Mouse (Mus musculus) lung, embryonic 15.5 days (tissue): ENCODE measurements around the gene Asna1. TPM values are rescaled to one million over a fixed set of nuclear protein-coding genes. Genes with fewer than 3 reads are reported as not detected.

Source experiments
- ATAC-seq: fragments of 200-750 bp; cut with Nextera tagmentation; 2 replicates; pipeline ENCODE4 v1.8.0; 2017; ENCODE audit warnings: moderate number of reproducible peaks, borderline replicate concordance; ENCODE audit not compliant: low FRiP score, low TSS enrichment; ENCODE audit errors: extremely low read depth
- H3K27ac ChIP-seq: fragments of 300-500 bp; sonication (generic); 2 replicates; pipeline ENCODE4 v1.5.1; 2015; ENCODE audit warnings: moderate library complexity, mild to moderate bottlenecking, inconsistent platforms
- H3K27me3 ChIP-seq: fragments of 300-500 bp; sonication (generic); 2 replicates; pipeline ENCODE4 v1.6.1; 2015; ENCODE audit warnings: inconsistent platforms
- H3K36me3 ChIP-seq: fragments of 300-500 bp; sonication (generic); 2 replicates; pipeline ENCODE4 v1.6.1; 2015; ENCODE audit warnings: inconsistent platforms
- H3K4me1 ChIP-seq: fragments of 300-500 bp; sonication (generic); 2 replicates; pipeline ENCODE4 v1.6.1; 2015; ENCODE audit warnings: inconsistent platforms
- H3K4me2 ChIP-seq: fragments of 300-500 bp; sonication (generic); 2 replicates; pipeline ENCODE4 v1.6.1; 2015; ENCODE audit warnings: inconsistent platforms, mild to moderate bottlenecking, moderate library complexity
- H3K4me3 ChIP-seq: fragments of 300-500 bp; sonication (generic); 2 replicates; pipeline ENCODE4 v1.5.1; 2015; ENCODE audit warnings: mild to moderate bottlenecking, inconsistent platforms
- H3K9ac ChIP-seq: fragments of 300-500 bp; sonication (generic); 2 replicates; pipeline ENCODE4 v1.6.1; 2015; ENCODE audit warnings: inconsistent platforms
- H3K9me3 ChIP-seq: fragments of 300-500 bp; sonication (generic); 2 replicates; pipeline ENCODE4 v1.6.1; 2016; ENCODE audit warnings: inconsistent platforms
- WGBS: fragments of 180-500 bp; shearing (Covaris S2); methylation state at CpG from one replicate; pipeline ENCODE4 v1.1.7; 2015; 5-methylcytosine and 5-hydroxymethylcytosine counted together
- polyA plus RNA-seq: library from polyadenylated mRNA; unstranded; fragments of >200 nt; fragmentation: Nextera tagmentation; extraction: Ambion mirVana; gene quantifications from 2 replicates; pipeline ENCODE4 v1.2.1, GENCODE M21; 2015

Asna1 gene
- polyA plus RNA-seq, 1 experiment from 2014 or later = 124 TPM

- Histone ChIP-seq H3K9ac (no peak overlapping the region), H3K36me3 (no peaks in the 10 kb centered on the region), H3K27me3 (peaks cover 69% of the 10 kb centered on the region), H3K9me3 (no peaks in the 10 kb centered on the region), H3K4me3 (no peak overlapping the region), H3K4me2 (no peak overlapping the region), H3K4me1 (peaks cover 5% of the 10 kb centered on the region), H3K27ac (no peak overlapping the region)
- WGBS = 11% methylated on average over 28 of the region's 28 CpGs
- no peak for ATAC-seq
Observed at GRCm38 (mm10) chr8:85011242-85011641, 13.8 kb downstream of the Asna1 start.

GRCm38 (mm10) chr8:85007686-85008085, 17.4 kb downstream of the Asna1 start:
- no peaks in the 10 kb centered on the region for H3K4me1 ChIP-seq
- H3K4me3 ChIP-seq = no peak overlapping the region
- no peak overlapping the region for H3K9ac ChIP-seq
- no peak overlapping the region for H3K27ac ChIP-seq
- WGBS = 9% methylated on average over 25 of the region's 25 CpGs
- H3K36me3 ChIP-seq = no peaks in the 10 kb centered on the region
- H3K9me3 ChIP-seq = no peaks in the 10 kb centered on the region
- H3K27me3 ChIP-seq = peaks cover 46% of the 10 kb centered on the region
- H3K4me2 ChIP-seq = no peak overlapping the region
- ATAC-seq = no peak

- Histone ChIP-seq H3K36me3 (no peaks in the 10 kb centered on the region), H3K27ac (no peak overlapping the region), H3K9me3 (no peaks in the 10 kb centered on the region), H3K4me1 (peaks cover 3% of the 10 kb centered on the region), H3K9ac (no peak overlapping the region), H3K4me3 (no peak overlapping the region), H3K4me2 (no peak overlapping the region), H3K27me3 (0 out of 2 replicates have a peak, but pooled peaks cover 7% of the 10 kb centered on the region)
- 8% methylated on average over 19 of the region's 19 CpGs for WGBS
- ATAC-seq = peak; percentile 68
Observed at GRCm38 (mm10) chr8:84997649-84998295, 27.3 kb downstream of the Asna1 start.

- no peak overlapping the region for H3K4me3 ChIP-seq
- H3K4me1 ChIP-seq = peaks cover 3% of the 10 kb centered on the region
- H3K9me3 ChIP-seq = no peaks in the 10 kb centered on the region
- H3K36me3 ChIP-seq = no peaks in the 10 kb centered on the region
- no peak for ATAC-seq
- 80% methylated on average over 5 of the region's 5 CpGs for WGBS
- 0 out of 2 replicates have a peak, but pooled peaks cover 7% of the 10 kb centered on the region for H3K27me3 ChIP-seq
- H3K27ac ChIP-seq = no peak overlapping the region
- H3K4me2 ChIP-seq = no peak overlapping the region
- H3K9ac ChIP-seq = no peak overlapping the region
Observed at GRCm38 (mm10) chr8:84996978-84997377, 28.1 kb downstream of the Asna1 start.

DNA sequence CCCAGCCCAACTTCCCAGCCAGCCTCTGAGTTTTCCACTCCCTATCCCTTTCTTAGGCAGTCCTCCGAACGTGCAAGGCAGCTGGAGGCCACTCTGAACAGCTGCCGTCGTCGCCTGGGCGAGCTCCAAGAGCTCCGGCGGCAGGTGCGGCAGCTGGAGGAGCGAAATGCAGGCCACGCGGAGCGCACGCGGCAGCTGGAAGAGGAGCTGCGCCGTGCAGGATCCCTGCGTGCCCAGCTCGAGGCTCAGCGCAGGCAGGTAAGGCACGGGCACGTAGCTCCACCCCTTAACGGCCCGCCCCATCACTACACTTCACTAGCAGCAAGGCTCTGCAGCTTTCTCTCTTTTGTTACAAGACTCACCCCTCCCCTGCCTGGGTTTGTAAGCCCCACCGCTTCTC, 29.4 kb downstream of the Asna1 start:
- no peak overlapping the region for H3K4me3 ChIP-seq
- ATAC-seq = no peak
- H3K27ac ChIP-seq = no peak overlapping the region
- 0 out of 2 replicates have a peak, but pooled peaks cover 7% of the 10 kb centered on the region for H3K27me3 ChIP-seq
- peaks cover 11% of the 10 kb centered on the region for H3K4me1 ChIP-seq
- WGBS = 32% methylated on average over 25 of the region's 25 CpGs
- H3K4me2 ChIP-seq = no peak overlapping the region
- no peaks in the 10 kb centered on the region for H3K9me3 ChIP-seq
- H3K36me3 ChIP-seq = no peaks in the 10 kb centered on the region
- H3K9ac ChIP-seq = no peak overlapping the region

DNA sequence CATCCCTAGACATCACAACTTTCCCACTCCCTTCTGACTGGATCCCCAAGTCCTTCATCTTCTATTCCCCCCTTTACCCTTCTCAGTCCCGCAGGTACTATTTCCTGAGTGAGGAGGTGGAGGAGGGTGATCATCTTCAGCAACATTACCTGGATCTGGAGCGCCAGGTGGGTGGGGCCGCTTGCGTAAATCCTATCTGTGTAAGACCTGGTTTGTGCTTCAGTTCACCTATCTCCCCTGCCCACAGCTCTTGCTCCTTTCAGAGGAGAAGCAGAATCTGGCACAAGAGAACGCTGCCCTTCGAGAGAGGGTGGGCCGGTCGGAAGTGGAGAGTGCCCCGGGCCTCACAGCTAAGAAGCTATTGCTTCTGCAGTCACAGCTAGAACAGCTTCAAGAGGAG, 30.7 kb downstream of the Asna1 start:
- H3K4me2 ChIP-seq = no peak overlapping the region
- H3K36me3 ChIP-seq = no peaks in the 10 kb centered on the region
- H3K4me3 ChIP-seq = no peak overlapping the region
- H3K27ac ChIP-seq = no peak overlapping the region
- H3K4me1 ChIP-seq = peaks cover 15% of the 10 kb centered on the region
- WGBS = 89% methylated on average over 9 of the region's 9 CpGs
- H3K27me3 ChIP-seq = 0 out of 2 replicates have a peak, but pooled peaks cover 7% of the 10 kb centered on the region
- ATAC-seq = no peak
- H3K9me3 ChIP-seq = no peaks in the 10 kb centered on the region
- no peak overlapping the region for H3K9ac ChIP-seq

- H3K4me2 ChIP-seq = peak overlapping the region; percentile 85
- H3K9me3 ChIP-seq = no peaks in the 10 kb centered on the region
- peak; percentile 69 for ATAC-seq
- WGBS = 1% methylated on average over 15 of the region's 15 CpGs
- peak overlapping the region; percentile 53 for H3K4me3 ChIP-seq
- peaks cover 6% of the 10 kb centered on the region; the same call in 1 of the 2 replicates for H3K27me3 ChIP-seq
- H3K9ac ChIP-seq = peak overlapping the region; percentile 62
- peaks cover 25% of the 10 kb centered on the region for H3K4me1 ChIP-seq
- H3K27ac ChIP-seq = peak overlapping the region; percentile 83
- no peaks in the 10 kb centered on the region for H3K36me3 ChIP-seq
Observed at GRCm38 (mm10) chr8:84990836-84991235, 34.2 kb downstream of the Asna1 start.

DNA sequence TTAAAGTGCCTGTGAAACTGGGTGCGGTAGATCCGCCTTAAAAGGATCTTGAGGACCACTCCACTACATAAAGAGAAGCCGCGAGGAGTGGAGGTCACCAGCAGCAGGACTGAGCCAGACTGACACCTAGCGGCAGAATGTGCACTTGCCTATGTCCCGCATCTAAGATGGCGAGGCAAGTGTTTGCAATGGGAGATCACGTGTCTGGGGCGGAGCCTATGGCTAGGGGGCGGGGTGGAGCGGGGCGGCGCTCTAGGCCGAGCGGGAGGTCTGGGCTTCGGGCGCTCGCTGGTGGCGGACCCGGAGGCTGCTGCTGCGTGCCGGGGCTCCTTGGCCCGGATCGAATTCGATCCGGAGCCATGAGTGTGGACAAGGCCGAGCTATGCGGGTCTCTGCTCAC, 34.7 kb downstream of the Asna1 start, which contains the start of gene Hook2:
TSS of gene Hook2 (plus strand) at position 255 of the 400 bp plus-strand sequence.
- 1% methylated on average over 28 of the region's 28 CpGs for WGBS
- peak; percentile 87 for ATAC-seq
- H3K36me3 ChIP-seq = no peaks in the 10 kb centered on the region
- no peaks in the 10 kb centered on the region for H3K9me3 ChIP-seq
- H3K27ac ChIP-seq = peak within 1 kb of the TSS; percentile 83
- peaks cover 6% of the 10 kb centered on the region; the same call in 1 of the 2 replicates for H3K27me3 ChIP-seq
- peaks cover 30% of the 10 kb centered on the region for H3K4me1 ChIP-seq
- H3K4me2 ChIP-seq = peak within 1 kb of the TSS; percentile 85
- H3K9ac ChIP-seq = peak within 1 kb of the TSS; percentile 62
- peak within 1 kb of the TSS; percentile 53 for H3K4me3 ChIP-seq

GRCm38 (mm10) chr8:84989810-84990209, 35.3 kb downstream of the Asna1 start:
- peak overlapping the region; percentile 83 for H3K27ac ChIP-seq
- peaks cover 35% of the 10 kb centered on the region for H3K4me1 ChIP-seq
- H3K27me3 ChIP-seq = peaks cover 6% of the 10 kb centered on the region; the same call in 1 of the 2 replicates
- ATAC-seq = peak; percentile 60; the same call in 1 of the 2 replicates
- peak overlapping the region; percentile 59 for H3K9ac ChIP-seq
- no peaks in the 10 kb centered on the region for H3K9me3 ChIP-seq
- WGBS = under 1% methylated on average over 15 of the region's 15 CpGs
- H3K36me3 ChIP-seq = no peaks in the 10 kb centered on the region
- H3K4me3 ChIP-seq = peak overlapping the region; percentile 53
- peak overlapping the region; percentile 85 for H3K4me2 ChIP-seq

- Histone ChIP-seq H3K9ac (no peak overlapping the region; the same call in 1 of the 2 replicates), H3K27ac (peak overlapping the region; percentile 83), H3K4me1 (peaks cover 40% of the 10 kb centered on the region), H3K27me3 (peaks cover 4% of the 10 kb centered on the region; the same call in 1 of the 2 replicates), H3K36me3 (no peaks in the 10 kb centered on the region), H3K4me2 (peak overlapping the region; percentile 85), H3K9me3 (no peaks in the 10 kb centered on the region), H3K4me3 (peak overlapping the region; percentile 53)
- WGBS = 15% methylated on average over 15 of the region's 15 CpGs
- no peak for ATAC-seq
Observed at GRCm38 (mm10) chr8:84989311-84989731, 35.8 kb downstream of the Asna1 start.

DNA sequence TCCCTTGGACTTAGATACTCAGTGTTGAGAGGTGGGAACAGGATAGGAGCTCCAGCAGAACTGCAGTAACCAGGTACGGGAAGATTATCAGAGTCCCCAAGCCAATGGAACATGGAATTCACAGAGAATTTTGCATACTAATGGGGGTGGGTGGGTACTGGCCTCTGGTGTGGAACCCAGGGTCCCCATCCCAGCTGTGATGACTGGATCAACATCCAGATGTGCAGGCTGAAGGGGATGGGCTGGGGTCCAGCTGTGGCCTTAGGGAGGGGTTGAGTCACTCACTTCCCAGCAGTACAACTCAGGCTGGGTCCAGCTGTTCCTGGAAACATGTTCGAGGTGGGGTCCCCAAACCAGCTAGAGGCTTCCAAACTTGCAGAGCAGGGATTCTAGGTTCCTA, 37.2 kb downstream of the Asna1 start:
- WGBS = 55% methylated on average over 2 of the region's 2 CpGs
- H3K9me3 ChIP-seq = no peaks in the 10 kb centered on the region
- peaks cover 3% of the 10 kb centered on the region; the same call in 1 of the 2 replicates for H3K27me3 ChIP-seq
- no peak overlapping the region for H3K4me2 ChIP-seq
- no peak overlapping the region for H3K9ac ChIP-seq
- no peak overlapping the region for H3K27ac ChIP-seq
- ATAC-seq = no peak
- no peak overlapping the region for H3K4me3 ChIP-seq
- peaks cover 47% of the 10 kb centered on the region for H3K4me1 ChIP-seq
- no peaks in the 10 kb centered on the region for H3K36me3 ChIP-seq

GRCm38 (mm10) chr8:84987388-84987787, 37.7 kb downstream of the Asna1 start:
- 69% methylated on average over 5 of the region's 5 CpGs for WGBS
- Histone ChIP-seq H3K9me3 (no peaks in the 10 kb centered on the region), H3K27me3 (peaks cover 3% of the 10 kb centered on the region; the same call in 1 of the 2 replicates), H3K4me1 (peaks cover 51% of the 10 kb centered on the region), H3K9ac (no peak overlapping the region), H3K27ac (no peak overlapping the region), H3K4me3 (no peak overlapping the region), H3K4me2 (no peak overlapping the region), H3K36me3 (no peaks in the 10 kb centered on the region)
- ATAC-seq = no peak
